Mouse (Mus musculus) midbrain, embryonic 10.5 days (tissue): ENCODE data around the gene Rasa3. TPM values are rescaled to one million over a fixed set of nuclear protein-coding genes. Genes with fewer than 3 reads are reported as not detected.
A peak's percentile ranks its signal among the peaks of the same experiment; 100 is the strongest.

Experiments
- DNase-seq: peaks from one replicate; pipeline ENCODE4 v3.0.0-alpha.2; 2017; ENCODE audit warnings: low spot score
- H3K27ac ChIP-seq: fragments of 300-500 bp; sonication (generic); replicated peaks from 2 replicates; pipeline ENCODE4 v1.5.1; 2016; ENCODE audit warnings: mild to moderate bottlenecking
- H3K27me3 ChIP-seq: fragments of 300-500 bp; sonication (generic); 2 replicates; pipeline ENCODE4 v1.6.1; 2016; ENCODE audit warnings: low read depth, mild to moderate bottlenecking; ENCODE audit not compliant: poor library complexity, severe bottlenecking
- H3K36me3 ChIP-seq: fragments of 300-500 bp; sonication (generic); 2 replicates; pipeline ENCODE4 v1.6.1; 2016; ENCODE audit warnings: mild to moderate bottlenecking, moderate library complexity
- H3K4me1 ChIP-seq: fragments of 300-500 bp; sonication (generic); 2 replicates; pipeline ENCODE4 v1.6.1; 2016
- H3K4me3 ChIP-seq: fragments of 300-500 bp; sonication (generic); 2 replicates; pipeline ENCODE4 v1.5.1; 2016; ENCODE audit warnings: mild to moderate bottlenecking, moderate library complexity
- H3K9me3 ChIP-seq: fragments of 300-500 bp; sonication (generic); replicated peaks from 2 replicates; pipeline ENCODE4 v1.6.1; 2016; ENCODE audit warnings: mild to moderate bottlenecking
- WGBS: fragments of 180-500 bp; shearing (Covaris S2); methylation state at CpG from one replicate; pipeline ENCODE4 v1.1.7; 2016; 5-methylcytosine and 5-hydroxymethylcytosine counted together
- polyA plus RNA-seq: library from polyadenylated mRNA; unstranded; fragments of >200 nt; fragmentation: Nextera tagmentation; extraction: Ambion mirVana; gene quantifications from 2 replicates; pipeline ENCODE4 v1.2.1, GENCODE M21; 2016

The Rasa3 gene
- polyA plus RNA-seq, 1 experiment from 2014 or later = 27.4 TPM

DNA sequence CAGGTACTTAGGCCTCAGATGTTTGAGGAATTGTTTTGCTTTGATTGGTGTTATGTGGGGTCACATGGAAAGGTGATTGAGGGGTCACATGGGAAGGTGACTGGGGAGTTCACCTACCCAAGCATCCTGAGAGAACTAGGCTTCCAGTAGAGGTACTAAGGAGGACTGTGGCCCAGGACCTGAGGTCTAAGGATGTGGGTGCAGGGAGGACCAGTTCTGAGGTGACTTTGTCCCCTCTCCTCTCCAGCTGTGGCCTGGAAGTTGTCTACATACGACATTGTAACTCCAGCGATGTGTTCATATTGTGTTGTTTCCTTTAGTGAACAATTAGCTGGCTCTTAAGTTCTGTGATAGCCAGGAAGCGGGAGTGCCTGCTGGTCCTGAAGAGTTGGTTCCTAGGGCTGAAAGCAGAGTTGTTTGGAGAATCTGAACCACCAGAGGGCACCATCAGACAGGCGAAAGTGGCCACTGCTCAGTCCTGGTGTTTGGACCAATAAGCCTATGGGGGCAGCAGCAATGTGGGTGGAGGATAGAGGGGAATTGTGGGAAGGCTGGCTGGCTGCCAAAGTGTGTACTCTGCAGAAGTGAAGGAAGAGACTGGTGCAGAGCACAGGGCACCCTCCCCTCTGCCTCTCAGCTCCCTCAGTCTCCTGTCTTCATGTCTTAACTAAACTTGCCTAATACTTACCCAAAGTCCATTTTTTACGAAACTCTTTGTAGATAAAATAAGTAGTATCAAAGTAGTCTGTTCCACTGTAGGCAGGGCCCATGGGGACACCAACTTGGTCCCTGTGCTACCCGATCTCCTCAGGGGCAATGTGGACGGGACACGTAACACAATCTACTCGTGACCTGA lies 126.5 kb downstream of the Rasa3 start:
- Histone ChIP-seq H3K4me3 (no peak overlapping the region), H3K27me3 (no peaks in the 10 kb centered on the region), H3K36me3 (no peaks in the 10 kb centered on the region), H3K27ac (no peak overlapping the region), H3K4me1 (no peaks in the 10 kb centered on the region), H3K9me3 (no peaks in the 10 kb centered on the region)
- WGBS = 61% methylated on average over 9 of the region's 9 CpGs
- DNase-seq = peak; percentile 77

DNA sequence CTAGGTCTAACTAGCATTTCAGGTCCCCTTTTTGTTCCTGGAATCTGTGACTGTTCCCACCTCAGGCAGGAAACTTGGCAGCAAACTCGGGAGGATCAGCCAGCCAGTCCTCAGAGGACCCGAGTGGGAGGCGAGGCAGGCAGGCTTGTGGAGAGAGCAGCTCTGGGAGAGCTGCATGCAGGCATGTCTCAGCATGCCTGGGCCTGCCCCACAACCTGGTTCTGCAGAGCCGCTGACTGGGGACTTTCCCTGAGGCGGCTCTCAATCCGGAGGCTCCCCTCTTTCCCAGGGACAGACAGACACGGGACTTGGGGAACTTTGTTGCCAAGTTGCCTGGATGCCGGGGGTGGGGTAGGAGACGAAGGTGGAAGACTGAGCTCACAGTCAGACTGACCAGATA lies 128.6 kb downstream of the Rasa3 start:
- H3K4me1 ChIP-seq = no peaks in the 10 kb centered on the region
- DNase-seq = no peak
- no peaks in the 10 kb centered on the region for H3K27me3 ChIP-seq
- H3K9me3 ChIP-seq = peaks cover 13% of the 10 kb centered on the region
- no peak overlapping the region for H3K27ac ChIP-seq
- H3K4me3 ChIP-seq = no peak overlapping the region
- WGBS = 67% methylated on average over 9 of the region's 9 CpGs
- no peaks in the 10 kb centered on the region for H3K36me3 ChIP-seq

DNA sequence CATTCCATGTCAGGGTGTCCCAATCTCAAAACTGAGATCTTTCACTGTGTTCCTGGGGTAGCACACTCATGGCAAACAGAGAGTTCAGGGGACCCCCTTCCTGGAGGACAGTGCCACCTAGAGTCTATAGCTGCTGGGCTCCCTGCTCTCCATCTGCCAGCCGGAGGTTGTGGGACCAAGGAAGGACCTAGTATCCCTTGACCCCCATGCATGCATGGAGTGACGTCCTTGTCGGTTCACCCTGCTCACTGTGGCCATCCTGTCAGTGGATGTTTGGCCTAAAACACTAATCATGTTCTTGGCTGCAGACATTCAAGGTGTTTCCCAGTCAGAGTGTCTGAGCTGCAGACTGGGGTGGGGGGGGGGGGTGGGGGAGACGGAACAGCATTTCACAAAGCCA lies 129.2 kb downstream of the Rasa3 start:
- 61% methylated on average over 4 of the region's 4 CpGs for WGBS
- peaks cover 13% of the 10 kb centered on the region for H3K9me3 ChIP-seq
- DNase-seq = no peak

DNA sequence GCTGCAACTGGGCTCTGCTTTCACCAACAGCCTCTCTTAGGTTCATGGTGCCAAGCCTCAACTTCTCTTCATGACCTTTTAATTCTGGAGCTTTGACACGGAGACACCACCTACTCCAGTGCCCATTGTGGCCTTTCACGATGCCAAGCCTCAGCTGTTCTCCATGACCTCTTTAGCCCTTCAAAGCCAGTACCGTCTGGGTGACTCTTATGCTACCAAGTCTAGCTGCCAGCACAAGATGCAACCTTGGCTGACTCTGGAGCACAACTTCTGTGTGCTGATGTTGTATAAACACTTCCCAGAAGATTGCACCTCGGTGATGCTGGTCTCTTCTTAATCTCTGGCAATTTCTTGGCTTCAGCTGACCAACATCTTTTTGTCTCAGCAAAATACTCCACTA lies 131.0 kb downstream of the Rasa3 start:
- H3K27me3 ChIP-seq = no peaks in the 10 kb centered on the region
- no peaks in the 10 kb centered on the region for H3K4me1 ChIP-seq
- no peak overlapping the region for H3K4me3 ChIP-seq
- H3K36me3 ChIP-seq = no peaks in the 10 kb centered on the region
- H3K9me3 ChIP-seq = peaks cover 13% of the 10 kb centered on the region
- WGBS = 85% methylated on average over 4 of the region's 4 CpGs
- no peak for DNase-seq
- H3K27ac ChIP-seq = no peak overlapping the region

More for the DNA sequence above, 129.2 kb downstream of the Rasa3 start:
- no peak overlapping the region for H3K27ac ChIP-seq
- no peaks in the 10 kb centered on the region for H3K27me3 ChIP-seq
- no peak overlapping the region for H3K4me3 ChIP-seq
- no peaks in the 10 kb centered on the region for H3K36me3 ChIP-seq
- no peaks in the 10 kb centered on the region for H3K4me1 ChIP-seq

DNA sequence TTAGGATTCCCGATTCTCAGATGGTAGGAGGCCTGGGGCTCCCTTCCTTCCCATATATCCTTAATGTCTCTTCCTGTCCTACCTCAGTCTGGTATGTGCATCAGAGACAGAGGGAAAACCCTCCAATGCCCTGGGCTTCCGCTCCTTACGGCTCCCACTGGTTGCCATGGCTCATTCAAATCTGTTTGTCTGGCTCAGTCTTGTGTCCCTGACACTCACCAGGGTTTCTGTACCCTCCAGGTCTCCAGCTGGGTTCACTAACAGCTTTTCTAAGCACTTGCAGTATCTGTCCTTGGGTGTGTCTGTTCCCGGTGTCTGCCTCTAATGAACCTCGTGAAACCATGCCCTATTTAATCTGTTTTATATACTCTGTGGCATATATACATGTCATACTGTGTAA lies 135.9 kb downstream of the Rasa3 start:
- no peaks in the 10 kb centered on the region for H3K36me3 ChIP-seq
- DNase-seq = no peak
- H3K4me1 ChIP-seq = no peaks in the 10 kb centered on the region
- H3K27me3 ChIP-seq = no peaks in the 10 kb centered on the region
- 72% methylated on average over 5 of the region's 5 CpGs for WGBS
- H3K27ac ChIP-seq = no peak overlapping the region
- peaks cover 13% of the 10 kb centered on the region for H3K9me3 ChIP-seq
- H3K4me3 ChIP-seq = no peak overlapping the region

DNA sequence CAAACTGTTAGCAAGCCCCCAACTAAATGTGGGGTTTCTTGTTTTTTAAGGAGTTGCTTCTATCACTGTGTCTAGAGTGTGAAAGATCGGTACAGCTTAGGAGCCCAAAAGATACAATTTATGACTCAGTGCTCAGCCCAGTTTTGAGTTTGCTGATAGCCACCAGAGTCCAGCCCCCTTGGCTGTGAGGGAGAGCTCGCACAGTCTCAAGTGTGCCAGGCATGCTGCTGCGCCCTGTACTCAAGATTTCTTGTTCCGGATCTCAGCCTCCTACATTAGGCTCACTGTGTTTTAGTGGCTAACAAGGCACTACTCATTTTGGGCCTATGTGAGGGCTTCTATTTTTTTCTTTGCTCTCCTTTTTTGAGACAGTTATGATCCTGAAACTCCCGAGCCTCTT lies 137.3 kb downstream of the Rasa3 start:
- H3K9me3 ChIP-seq = peaks cover 9% of the 10 kb centered on the region
- H3K27me3 ChIP-seq = no peaks in the 10 kb centered on the region
- H3K36me3 ChIP-seq = no peaks in the 10 kb centered on the region
- H3K4me1 ChIP-seq = no peaks in the 10 kb centered on the region
- WGBS = 89% methylated on average over 5 of the region's 5 CpGs
- H3K4me3 ChIP-seq = no peak overlapping the region
- no peak overlapping the region for H3K27ac ChIP-seq
- DNase-seq = no peak

DNA sequence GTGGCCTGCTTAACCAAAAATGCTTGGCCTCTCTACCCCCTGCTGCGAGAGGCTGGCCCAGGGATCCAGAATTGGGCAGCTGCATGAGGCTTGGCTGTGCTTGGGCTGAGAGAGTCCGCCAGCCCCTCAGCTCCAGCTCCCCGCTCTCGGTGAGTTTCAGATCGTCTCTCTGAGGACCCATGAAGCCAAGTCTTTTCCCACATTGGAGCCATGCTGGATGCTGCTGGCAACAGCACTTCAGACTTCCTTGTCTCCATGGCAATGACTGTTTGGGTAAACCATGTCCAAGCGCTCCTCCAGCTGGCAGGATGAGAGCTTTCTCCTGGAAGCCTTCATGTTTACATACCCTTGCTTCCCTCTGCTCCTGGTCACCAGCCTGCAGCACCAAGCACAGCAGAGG lies 138.6 kb downstream of the Rasa3 start:
- Histone ChIP-seq H3K27me3 (no peaks in the 10 kb centered on the region), H3K4me3 (no peak overlapping the region), H3K9me3 (no peaks in the 10 kb centered on the region), H3K27ac (no peak overlapping the region), H3K36me3 (no peaks in the 10 kb centered on the region), H3K4me1 (no peaks in the 10 kb centered on the region)
- DNase-seq = no peak
- WGBS = 80% methylated on average over 6 of the region's 6 CpGs

DNA sequence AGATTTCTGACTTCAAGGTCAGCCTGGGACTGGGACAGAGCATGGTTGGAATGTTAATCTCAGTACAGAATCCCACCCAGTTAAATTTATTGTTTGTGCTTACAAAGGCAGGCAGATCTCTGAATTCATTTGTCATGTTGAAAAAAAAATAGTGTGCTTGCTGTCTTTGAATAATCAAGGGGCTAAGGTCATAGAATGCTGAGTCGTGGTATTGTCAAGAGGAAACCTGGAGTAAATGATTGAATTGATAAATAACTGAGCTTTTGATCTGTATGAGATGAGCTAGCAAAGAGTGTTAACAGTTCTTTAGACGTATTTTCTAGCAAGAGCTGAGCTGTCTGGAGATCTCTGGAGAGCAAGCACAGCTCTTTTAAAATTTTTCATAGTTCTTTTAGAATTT lies 140.3 kb downstream of the Rasa3 start:
- H3K36me3 ChIP-seq = no peaks in the 10 kb centered on the region
- DNase-seq = no peak
- no peak overlapping the region for H3K27ac ChIP-seq
- no peak overlapping the region for H3K4me3 ChIP-seq
- H3K9me3 ChIP-seq = no peaks in the 10 kb centered on the region
- no peaks in the 10 kb centered on the region for H3K4me1 ChIP-seq
- H3K27me3 ChIP-seq = no peaks in the 10 kb centered on the region
- WGBS = 59% methylated on average over 2 of the region's 2 CpGs

DNA sequence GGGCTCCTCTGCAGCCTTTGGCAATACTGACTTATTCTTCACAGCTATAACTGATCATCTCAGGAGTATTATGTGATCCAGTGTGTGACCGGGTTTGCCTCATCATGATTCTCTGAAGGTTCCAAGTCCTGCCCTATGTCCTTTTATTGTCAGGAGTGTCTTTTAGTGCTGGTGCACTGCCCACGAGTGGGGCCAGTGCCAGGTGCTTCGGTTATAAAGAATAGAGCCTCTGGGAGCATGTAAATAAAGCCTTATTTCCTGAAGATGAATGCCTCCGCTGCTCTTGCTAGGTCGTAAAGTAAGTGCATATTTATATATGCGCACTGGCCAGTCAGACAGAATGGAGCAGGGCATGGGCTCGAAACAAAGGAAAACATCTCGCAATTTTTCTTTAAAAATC lies 144.3 kb downstream of the Rasa3 start:
- Histone ChIP-seq H3K27me3 (no peaks in the 10 kb centered on the region), H3K27ac (no peak overlapping the region), H3K9me3 (no peaks in the 10 kb centered on the region; the same call in 1 of the 2 replicates), H3K36me3 (no peaks in the 10 kb centered on the region), H3K4me1 (no peaks in the 10 kb centered on the region), H3K4me3 (no peak overlapping the region)
- 91% methylated on average over 8 of the region's 8 CpGs for WGBS
- no peak for DNase-seq

DNA sequence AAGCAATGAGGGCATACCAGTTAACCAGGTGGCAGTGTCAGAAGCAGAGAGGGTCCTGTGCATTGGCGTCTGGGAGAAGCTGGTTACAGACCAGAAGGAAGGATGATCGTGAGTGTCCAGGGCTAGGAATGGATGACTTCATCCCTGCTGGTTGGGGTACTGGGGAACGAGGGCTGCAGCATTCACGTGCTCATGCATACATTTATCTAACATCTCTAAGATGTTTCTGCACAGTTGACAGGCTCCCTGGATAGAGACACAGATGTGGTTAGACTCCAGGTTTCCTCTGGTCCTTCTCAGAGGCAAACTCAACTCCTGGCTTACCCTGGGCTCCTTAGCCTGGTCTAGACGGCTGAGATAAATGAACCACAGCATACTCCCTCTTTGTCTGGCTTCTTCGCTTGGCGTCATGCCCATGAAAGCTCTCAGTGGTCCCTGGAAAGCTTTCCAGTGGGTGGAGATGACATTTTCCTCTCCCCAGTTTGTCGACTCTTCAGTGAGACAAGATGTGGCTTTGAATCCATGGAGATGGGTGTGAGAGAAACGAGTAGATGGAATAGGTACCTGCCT lies 145.7 kb downstream of the Rasa3 start:
- Histone ChIP-seq H3K27me3 (no peaks in the 10 kb centered on the region), H3K9me3 (peaks cover 9% of the 10 kb centered on the region), H3K4me3 (no peak overlapping the region), H3K4me1 (no peaks in the 10 kb centered on the region), H3K27ac (no peak overlapping the region), H3K36me3 (no peaks in the 10 kb centered on the region)
- WGBS = 86% methylated on average over 9 of the region's 9 CpGs
- DNase-seq = no peak

DNA sequence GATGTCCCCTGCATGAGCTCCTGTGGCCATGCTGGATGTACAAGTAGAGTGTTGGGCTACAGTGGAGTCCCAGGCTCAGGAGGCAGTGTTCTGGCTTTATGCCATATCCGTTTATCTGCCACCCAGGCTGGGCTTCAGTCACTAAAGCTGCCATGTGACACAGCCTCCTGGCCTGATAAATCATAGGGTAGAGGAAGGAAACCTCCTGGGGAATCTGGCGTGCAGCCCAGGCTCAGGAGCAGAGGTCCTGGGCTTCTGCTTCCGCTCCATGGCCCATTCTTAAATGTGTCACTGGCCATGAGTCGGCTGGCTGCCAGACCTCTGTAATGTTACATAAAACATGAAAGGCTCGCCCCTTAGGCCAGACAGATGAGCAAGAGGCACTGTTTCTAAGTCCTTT lies 146.5 kb downstream of the Rasa3 start:
- H3K27ac ChIP-seq = no peak overlapping the region
- WGBS = 80% methylated on average over 5 of the region's 5 CpGs
- H3K4me1 ChIP-seq = no peaks in the 10 kb centered on the region
- no peak for DNase-seq
- no peaks in the 10 kb centered on the region for H3K36me3 ChIP-seq
- peaks cover 9% of the 10 kb centered on the region for H3K9me3 ChIP-seq
- H3K27me3 ChIP-seq = no peaks in the 10 kb centered on the region
- no peak overlapping the region for H3K4me3 ChIP-seq

DNA sequence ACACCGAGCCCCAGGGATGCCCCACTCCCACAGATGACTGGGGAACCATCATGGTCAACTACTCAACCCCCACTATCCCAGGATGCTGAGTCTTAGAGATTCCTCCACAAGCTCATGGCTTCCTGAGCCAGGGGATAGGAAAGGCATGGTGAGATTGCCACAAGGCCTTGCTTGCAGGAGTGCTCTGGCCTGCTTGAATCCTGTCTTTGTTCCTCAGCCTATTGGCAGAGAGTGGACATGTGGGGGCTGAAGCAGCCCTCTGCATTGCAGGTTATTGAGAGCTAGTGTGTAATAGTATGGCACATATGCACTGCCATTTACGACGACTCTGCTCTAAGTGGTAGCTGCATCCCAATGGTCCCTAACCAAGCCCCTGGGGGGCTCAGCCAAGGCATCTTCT lies 147.0 kb downstream of the Rasa3 start:
- WGBS = 87% methylated on average over 3 of the region's 3 CpGs

DNA sequence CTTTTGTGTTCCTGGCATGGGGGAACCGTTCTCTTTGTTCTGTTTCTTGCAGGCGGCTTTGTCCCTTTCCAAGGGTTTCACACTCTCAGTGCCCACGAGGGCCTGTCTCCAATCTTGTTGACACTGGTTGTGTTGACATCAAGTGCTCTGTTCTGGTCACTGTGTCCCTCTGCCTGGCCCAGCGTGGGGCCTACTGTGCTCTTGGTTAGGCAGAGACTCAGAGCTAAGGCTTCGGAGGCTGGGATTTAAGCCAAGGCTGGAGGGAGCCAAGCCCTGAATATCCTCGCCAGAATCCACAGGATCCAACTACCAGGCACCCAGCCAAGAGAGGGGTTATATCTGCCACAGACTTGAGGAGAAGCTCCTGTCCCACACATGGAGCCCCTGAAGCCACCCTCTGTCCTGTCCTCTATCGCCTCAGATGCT lies 147.5 kb downstream of the Rasa3 start:
- no peaks in the 10 kb centered on the region for H3K4me1 ChIP-seq
- 76% methylated on average over 7 of the region's 7 CpGs for WGBS
- no peak for DNase-seq
- H3K9me3 ChIP-seq = peaks cover 9% of the 10 kb centered on the region
- no peak overlapping the region for H3K4me3 ChIP-seq
- H3K36me3 ChIP-seq = no peaks in the 10 kb centered on the region
- H3K27ac ChIP-seq = no peak overlapping the region
- H3K27me3 ChIP-seq = no peaks in the 10 kb centered on the region

More for the DNA sequence above, 147.0 kb downstream of the Rasa3 start:
- H3K27me3 ChIP-seq = no peaks in the 10 kb centered on the region
- H3K36me3 ChIP-seq = no peaks in the 10 kb centered on the region
- H3K4me1 ChIP-seq = no peaks in the 10 kb centered on the region
- peaks cover 9% of the 10 kb centered on the region for H3K9me3 ChIP-seq
- DNase-seq = no peak
- H3K4me3 ChIP-seq = no peak overlapping the region
- no peak overlapping the region for H3K27ac ChIP-seq
